Mouse (Mus musculus) heart, postnatal 0 days (tissue): ENCODE measurements at regions not wholly inside any gene's neighbourhood (a gene's known extent, or its start where the extent isn't known, plus 50 kb on each side); places are given as distances from the start of the nearest gene placed in this dataset.

Source experiments
- CTCF ChIP-seq: IDR thresholded peaks from 2 replicates; pipeline ENCODE4 v1.5.1; 2016; ENCODE audit warnings: antibody characterized with exemption, control low read depth, low read depth
- EP300 ChIP-seq: IDR thresholded peaks from 2 replicates; pipeline ENCODE4 v1.6.1; 2016; ENCODE audit warnings: antibody characterized with exemption, low read depth

DNA sequence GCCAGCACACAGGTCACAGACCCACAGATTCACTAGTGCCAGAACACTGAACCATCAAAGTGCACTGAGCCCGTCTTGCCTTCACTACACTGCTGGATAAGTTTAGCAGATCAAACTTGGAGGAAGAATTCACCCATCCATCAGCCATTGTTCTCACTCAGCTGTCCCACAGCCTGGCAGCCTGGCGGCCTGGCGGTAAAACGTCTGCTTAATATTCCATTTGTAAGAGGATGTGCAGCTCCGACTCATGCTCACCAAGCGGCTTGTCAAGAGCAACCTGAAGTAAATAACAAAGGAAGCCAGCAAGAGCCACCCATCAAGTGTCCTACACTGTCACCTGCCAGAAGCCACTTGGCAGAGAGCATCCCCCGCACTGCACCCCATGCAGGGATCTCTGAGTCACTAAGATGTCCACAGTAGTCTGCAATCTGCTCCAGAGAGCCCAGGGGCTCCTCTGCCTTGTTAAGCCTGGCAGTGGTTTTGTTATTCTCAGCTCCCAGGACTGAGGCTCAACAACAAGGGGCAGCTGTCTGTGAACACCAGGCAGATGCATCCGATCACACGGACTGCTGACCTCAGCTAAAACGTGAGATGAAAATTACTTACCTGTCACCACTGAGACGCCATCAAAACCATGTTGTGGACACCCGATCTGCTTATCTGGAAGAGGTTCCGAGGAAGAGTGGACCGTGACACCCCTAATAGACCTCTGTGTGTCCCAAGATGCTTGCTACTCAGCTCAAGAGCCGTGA is 115.4 kb downstream of the Cdh26 start:
- TF ChIP-seq EP300 (no peak), CTCF (no peak)
